Mouse (Mus musculus): Measurements from ENCODE around the gene Kcnk10. TPM values are rescaled to one million over a fixed set of nuclear protein-coding genes. Genes with fewer than 3 reads are reported as not detected.

Gene Kcnk10
- polyA plus RNA-seq, 1 experiment from 2014 or later, result 0.16 TPM

GRCm38 (mm10) chr12:98444860-98445259 is 133.2 kb downstream of the Kcnk10 start:
- Histone ChIP-seq H3K27ac (no peak overlapping the region), H3K27me3 (no peaks in the 10 kb centered on the region), H3K4me3 (no peak overlapping the region), H3K36me3 (no peaks in the 10 kb centered on the region), H3K9me3 (replicated peaks) (no peaks in the 10 kb centered on the region), H3K4me2 (no peak overlapping the region), H3K9ac (no peak overlapping the region), H3K4me1 (replicated peaks) (no peaks in the 10 kb centered on the region)
- WGBS, result 84% methylated on average over 5 of the region's 5 CpGs
- ATAC-seq (replicated peaks; ENCODE audit: insufficient number of reproducible peaks, insufficient read depth, low FRiP score, low read depth), result no peak

DNA sequence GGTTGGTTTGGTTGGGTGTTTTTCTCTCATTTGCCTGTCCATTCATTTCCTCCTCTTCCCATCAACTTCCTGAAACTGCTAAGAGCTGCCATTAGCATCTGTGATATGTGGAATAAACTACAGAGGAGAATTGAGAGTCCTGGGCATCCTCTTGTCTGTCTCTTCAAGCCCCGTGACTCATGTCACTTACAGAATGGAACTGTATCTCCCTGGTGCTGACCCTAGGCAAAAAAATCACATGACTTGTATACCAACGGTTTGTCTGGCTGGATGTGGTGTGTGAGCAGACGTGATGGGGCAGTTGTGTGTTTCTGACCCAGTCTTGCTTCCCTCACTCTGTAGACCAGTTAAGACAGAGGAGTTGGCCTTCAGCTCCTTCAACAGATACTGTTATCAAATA is 134.4 kb downstream of the Kcnk10 start:
- Histone ChIP-seq H3K9ac (no peak overlapping the region), H3K4me3 (no peak overlapping the region), H3K4me1 (replicated peaks) (no peaks in the 10 kb centered on the region), H3K27me3 (no peaks in the 10 kb centered on the region), H3K27ac (no peak overlapping the region), H3K4me2 (no peak overlapping the region), H3K9me3 (replicated peaks) (no peaks in the 10 kb centered on the region), H3K36me3 (no peaks in the 10 kb centered on the region)
- WGBS, result 67% methylated on average over 3 of the region's 3 CpGs
- no peak for ATAC-seq (replicated peaks; ENCODE audit: insufficient number of reproducible peaks, insufficient read depth, low FRiP score, low read depth)

DNA sequence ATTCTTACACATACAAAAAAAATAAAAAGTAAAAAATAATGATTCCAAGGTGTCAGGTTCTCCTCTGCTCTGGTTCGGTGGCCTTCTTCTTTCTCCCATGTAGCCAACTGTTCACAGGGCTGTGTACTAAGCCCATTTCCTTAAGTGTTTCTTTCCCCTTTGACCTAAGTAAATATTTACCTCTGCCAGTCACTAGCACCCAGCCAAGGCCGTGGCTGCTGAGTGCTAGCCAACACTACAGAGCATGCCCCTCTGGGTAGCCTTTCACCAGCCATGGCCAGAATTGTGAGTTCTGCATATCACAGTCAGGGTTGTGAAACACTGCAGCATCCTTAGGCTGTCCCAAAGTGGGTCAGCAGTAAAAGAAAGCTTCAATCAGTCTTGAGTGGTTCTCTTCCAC is 140.0 kb downstream of the Kcnk10 start:
- no peaks in the 10 kb centered on the region for H3K9me3 ChIP-seq (replicated peaks)
- WGBS, result 51% methylated on average over 2 of the region's 2 CpGs

GRCm38 (mm10) chr12:98430683-98431082 is 147.4 kb downstream of the Kcnk10 start:
- no peaks in the 10 kb centered on the region for H3K27me3 ChIP-seq
- no peaks in the 10 kb centered on the region for H3K9me3 ChIP-seq (replicated peaks)
- no peak overlapping the region for H3K9ac ChIP-seq
- H3K4me1 ChIP-seq (replicated peaks), result no peaks in the 10 kb centered on the region
- 78% methylated on average over 5 of the region's 5 CpGs for WGBS
- H3K4me2 ChIP-seq, result no peak overlapping the region
- no peak overlapping the region for H3K27ac ChIP-seq
- ATAC-seq (replicated peaks; ENCODE audit: insufficient number of reproducible peaks, insufficient read depth, low FRiP score, low read depth), result no peak
- no peak overlapping the region for H3K4me3 ChIP-seq
- no peaks in the 10 kb centered on the region for H3K36me3 ChIP-seq

More for the DNA sequence above, 140.0 kb downstream of the Kcnk10 start:
- Histone ChIP-seq H3K36me3 (no peaks in the 10 kb centered on the region), H3K27ac (no peak overlapping the region), H3K4me3 (no peak overlapping the region), H3K9ac (no peak overlapping the region), H3K27me3 (no peaks in the 10 kb centered on the region), H3K4me2 (no peak overlapping the region), H3K4me1 (replicated peaks) (no peaks in the 10 kb centered on the region)
- no peak for ATAC-seq (replicated peaks; ENCODE audit: insufficient number of reproducible peaks, insufficient read depth, low FRiP score, low read depth)

- no peak overlapping the region for H3K9ac ChIP-seq
- no peaks in the 10 kb centered on the region for H3K4me1 ChIP-seq (replicated peaks)
- ATAC-seq (replicated peaks; ENCODE audit: insufficient number of reproducible peaks, insufficient read depth, low FRiP score, low read depth), result no peak
- H3K4me2 ChIP-seq, result no peak overlapping the region
- no peaks in the 10 kb centered on the region for H3K36me3 ChIP-seq
- H3K27me3 ChIP-seq, result no peaks in the 10 kb centered on the region
- H3K4me3 ChIP-seq, result no peak overlapping the region
- WGBS, result 74% methylated on average over 7 of the region's 7 CpGs
- no peak overlapping the region for H3K27ac ChIP-seq
- H3K9me3 ChIP-seq (replicated peaks), result no peaks in the 10 kb centered on the region
Observed at GRCm38 (mm10) chr12:98421340-98421739, 156.8 kb downstream of the Kcnk10 start.

- H3K9me3 ChIP-seq (replicated peaks), result no peaks in the 10 kb centered on the region
- no peak overlapping the region for H3K9ac ChIP-seq
- no peaks in the 10 kb centered on the region for H3K36me3 ChIP-seq
- no peak overlapping the region for H3K27ac ChIP-seq
- no peaks in the 10 kb centered on the region for H3K4me1 ChIP-seq (replicated peaks)
- no peak overlapping the region for H3K4me2 ChIP-seq
- WGBS, result 72% methylated on average over 6 of the region's 6 CpGs
- no peaks in the 10 kb centered on the region for H3K27me3 ChIP-seq
- no peak for ATAC-seq (replicated peaks; ENCODE audit: insufficient number of reproducible peaks, insufficient read depth, low FRiP score, low read depth)
- H3K4me3 ChIP-seq, result no peak overlapping the region
Observed at GRCm38 (mm10) chr12:98419849-98420248, 158.3 kb downstream of the Kcnk10 start.

GRCm38 (mm10) chr12:98409580-98409979 is 168.5 kb downstream of the Kcnk10 start:
- no peaks in the 10 kb centered on the region for H3K4me1 ChIP-seq (replicated peaks)
- no peaks in the 10 kb centered on the region for H3K27me3 ChIP-seq
- no peak for ATAC-seq (replicated peaks; ENCODE audit: insufficient number of reproducible peaks, insufficient read depth, low FRiP score, low read depth)
- H3K4me2 ChIP-seq, result no peak overlapping the region
- H3K4me3 ChIP-seq, result no peak overlapping the region
- no peaks in the 10 kb centered on the region for H3K36me3 ChIP-seq
- H3K27ac ChIP-seq, result no peak overlapping the region
- WGBS, result 60% methylated on average over 2 of the region's 2 CpGs
- no peaks in the 10 kb centered on the region for H3K9me3 ChIP-seq (replicated peaks)
- H3K9ac ChIP-seq, result no peak overlapping the region

DNA sequence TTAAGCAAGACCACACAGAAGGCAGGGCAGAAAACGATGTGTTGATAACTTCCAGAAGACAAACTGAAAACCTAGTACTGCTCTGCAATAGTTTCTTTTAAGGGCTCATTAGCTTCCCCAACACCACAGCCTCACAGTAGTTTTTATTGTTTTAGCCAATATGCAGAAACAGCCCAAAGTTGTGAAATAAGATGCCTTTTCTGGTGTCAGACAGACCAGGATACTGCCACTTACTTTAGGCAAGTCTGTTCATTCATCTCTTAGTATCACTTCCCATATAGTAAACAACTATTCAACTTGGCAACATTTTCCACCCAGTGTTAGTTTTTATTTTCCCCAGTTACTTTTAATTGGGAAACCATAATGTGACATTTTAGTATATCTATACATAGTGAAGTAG is 171.5 kb downstream of the Kcnk10 start:
- Histone ChIP-seq H3K4me2 (no peak overlapping the region), H3K27ac (no peak overlapping the region), H3K9ac (no peak overlapping the region), H3K4me3 (no peak overlapping the region), H3K4me1 (replicated peaks) (no peaks in the 10 kb centered on the region), H3K27me3 (no peaks in the 10 kb centered on the region), H3K36me3 (no peaks in the 10 kb centered on the region), H3K9me3 (replicated peaks) (no peaks in the 10 kb centered on the region)
- ATAC-seq (replicated peaks; ENCODE audit: insufficient number of reproducible peaks, insufficient read depth, low FRiP score, low read depth), result no peak
- 51% methylated on average over 1 of the region's 1 CpGs for WGBS

DNA sequence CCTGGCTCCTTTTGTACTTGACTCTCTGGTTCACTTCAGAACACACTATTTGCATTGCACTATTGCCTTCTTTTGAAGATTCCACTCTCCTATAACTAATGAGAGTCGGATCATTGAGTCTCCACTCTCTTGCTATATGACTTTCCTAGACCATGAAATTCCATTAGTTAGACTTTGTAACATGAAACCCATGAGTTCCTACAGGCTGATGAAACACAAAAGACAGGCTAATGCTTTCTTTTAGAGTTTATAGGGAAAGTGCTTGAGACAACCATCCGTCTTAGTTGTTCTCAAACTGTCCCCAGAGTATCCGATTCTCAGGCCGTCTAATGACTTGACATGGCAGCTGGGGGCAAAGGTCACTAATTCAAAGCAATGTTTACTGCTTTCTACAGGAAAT is 172.0 kb downstream of the Kcnk10 start:
- Histone ChIP-seq H3K27ac (no peak overlapping the region), H3K27me3 (no peaks in the 10 kb centered on the region), H3K9me3 (replicated peaks) (no peaks in the 10 kb centered on the region), H3K9ac (no peak overlapping the region), H3K4me2 (no peak overlapping the region), H3K4me3 (no peak overlapping the region), H3K4me1 (replicated peaks) (no peaks in the 10 kb centered on the region), H3K36me3 (no peaks in the 10 kb centered on the region)
- 61% methylated on average over 4 of the region's 4 CpGs for WGBS
- no peak for ATAC-seq (replicated peaks; ENCODE audit: insufficient number of reproducible peaks, insufficient read depth, low FRiP score, low read depth)

- H3K9ac ChIP-seq, result no peak overlapping the region
- no peak overlapping the region for H3K4me2 ChIP-seq
- no peaks in the 10 kb centered on the region for H3K27me3 ChIP-seq
- H3K9me3 ChIP-seq (replicated peaks), result no peaks in the 10 kb centered on the region
- no peaks in the 10 kb centered on the region for H3K36me3 ChIP-seq
- WGBS, result 49% methylated on average over 4 of the region's 4 CpGs
- 0 out of 2 replicates have a peak, but pooled peaks cover 2% of the 10 kb centered on the region for H3K4me1 ChIP-seq (replicated peaks)
- H3K27ac ChIP-seq, result no peak overlapping the region
- ATAC-seq (replicated peaks; ENCODE audit: insufficient number of reproducible peaks, insufficient read depth, low FRiP score, low read depth), result no peak
- no peak overlapping the region for H3K4me3 ChIP-seq
Observed at GRCm38 (mm10) chr12:98396586-98396985, 181.5 kb downstream of the Kcnk10 start.

DNA sequence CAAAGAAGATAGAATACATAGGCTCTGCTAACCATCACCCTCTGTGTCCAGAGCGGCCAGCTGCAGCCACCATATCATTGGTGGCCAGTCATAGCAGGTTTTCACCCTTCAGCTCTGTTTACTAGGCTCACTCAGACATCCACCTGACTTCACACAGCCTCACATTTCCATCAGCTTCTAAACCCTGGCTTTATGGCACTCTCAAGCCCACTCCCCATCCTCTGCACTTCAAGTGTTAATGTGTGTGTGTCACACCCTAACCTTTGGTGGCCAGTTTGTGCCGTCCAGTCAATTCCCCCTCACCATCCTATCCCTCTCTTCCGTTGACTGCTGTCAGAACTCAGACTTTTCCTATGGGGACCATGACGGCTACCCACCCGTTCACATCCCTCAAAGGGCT is 184.0 kb downstream of the Kcnk10 start:
- ATAC-seq (replicated peaks; ENCODE audit: insufficient number of reproducible peaks, insufficient read depth, low FRiP score, low read depth), result no peak
- Histone ChIP-seq H3K9me3 (replicated peaks) (no peaks in the 10 kb centered on the region), H3K4me2 (no peak overlapping the region), H3K9ac (no peak overlapping the region), H3K4me1 (replicated peaks) (0 out of 2 replicates have a peak, but pooled peaks cover 9% of the 10 kb centered on the region), H3K36me3 (no peaks in the 10 kb centered on the region), H3K4me3 (no peak overlapping the region), H3K27ac (no peak overlapping the region), H3K27me3 (no peaks in the 10 kb centered on the region)
- 86% methylated on average over 5 of the region's 5 CpGs for WGBS

DNA sequence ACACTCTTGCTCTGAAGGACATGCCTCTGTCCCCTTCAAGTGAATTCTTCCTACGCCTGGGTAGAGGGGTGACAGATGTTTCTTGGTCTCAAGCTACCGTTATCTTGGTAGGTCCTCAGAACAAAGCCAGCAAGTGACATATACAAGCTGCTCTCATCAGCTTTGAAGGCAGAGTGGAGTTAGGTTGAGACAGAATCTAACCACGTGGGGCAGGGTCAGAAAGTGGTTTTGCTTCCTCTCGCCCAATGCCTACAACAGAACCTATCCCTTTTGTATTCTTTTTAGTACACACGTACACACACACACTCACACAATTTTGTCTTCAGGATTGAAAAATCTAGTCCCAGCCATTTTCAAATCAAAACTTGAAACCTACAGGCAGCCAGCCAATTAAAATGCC is 186.8 kb downstream of the Kcnk10 start:
- no peak overlapping the region for H3K9ac ChIP-seq
- ATAC-seq (replicated peaks; ENCODE audit: insufficient number of reproducible peaks, insufficient read depth, low FRiP score, low read depth), result no peak
- WGBS, result 31% methylated on average over 5 of the region's 5 CpGs
- H3K36me3 ChIP-seq, result no peaks in the 10 kb centered on the region
- no peak overlapping the region for H3K4me3 ChIP-seq
- H3K27ac ChIP-seq, result no peak overlapping the region
- H3K4me2 ChIP-seq, result no peak overlapping the region
- 0 out of 2 replicates have a peak, but pooled peaks cover 9% of the 10 kb centered on the region for H3K4me1 ChIP-seq (replicated peaks)
- H3K9me3 ChIP-seq (replicated peaks), result no peaks in the 10 kb centered on the region
- no peaks in the 10 kb centered on the region for H3K27me3 ChIP-seq

Data from heart, embryonic 15.5 days (tissue).